Mouse (Mus musculus): ENCODE measurements around the gene Mllt1.

The Mllt1 gene

DNA sequence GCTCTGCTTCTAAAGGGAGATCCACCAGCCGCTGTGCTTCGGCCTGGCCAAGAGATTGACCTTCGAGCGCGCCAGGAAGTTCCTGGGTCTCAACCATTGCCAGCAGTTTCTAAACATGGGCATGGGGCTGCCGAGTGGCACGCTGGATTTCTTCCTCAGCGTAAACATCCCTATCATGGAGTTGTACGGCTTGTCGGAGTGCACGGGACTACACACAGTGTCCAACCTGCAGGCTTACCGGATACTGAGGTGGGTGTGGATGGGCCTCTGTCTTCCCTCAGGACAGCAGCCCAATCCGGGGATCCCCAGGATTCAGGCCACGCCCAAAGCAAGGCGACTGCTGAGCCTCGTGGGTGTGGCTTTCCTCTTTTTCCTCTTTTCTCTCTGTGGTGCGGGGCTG lies 51.6 kb downstream of the Mllt1 start:
- in situ Hi-C loops (cut with MboI, MseI): no loop called here

DNA sequence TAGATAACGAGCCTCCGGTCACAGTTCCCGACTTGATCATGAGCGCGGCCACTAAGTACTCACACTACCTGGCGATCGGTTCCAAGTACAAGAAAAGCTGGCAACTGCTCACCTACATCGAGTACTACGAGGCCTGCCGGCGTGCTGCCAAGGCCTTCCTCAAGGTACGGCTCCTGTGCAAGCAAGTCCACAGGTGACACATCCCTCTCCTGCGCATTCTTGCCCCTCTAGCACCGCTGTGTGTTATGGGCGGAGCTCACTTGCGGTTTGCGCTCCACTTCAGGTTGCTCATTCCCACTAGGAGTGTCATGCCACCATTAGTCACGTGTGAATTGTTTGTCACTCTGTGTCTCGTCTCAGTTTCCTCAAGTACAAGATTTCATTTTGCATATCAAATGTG lies 57.8 kb downstream of the Mllt1 start:
- in situ Hi-C loops (cut with MboI, MseI): no loop called here

DNA sequence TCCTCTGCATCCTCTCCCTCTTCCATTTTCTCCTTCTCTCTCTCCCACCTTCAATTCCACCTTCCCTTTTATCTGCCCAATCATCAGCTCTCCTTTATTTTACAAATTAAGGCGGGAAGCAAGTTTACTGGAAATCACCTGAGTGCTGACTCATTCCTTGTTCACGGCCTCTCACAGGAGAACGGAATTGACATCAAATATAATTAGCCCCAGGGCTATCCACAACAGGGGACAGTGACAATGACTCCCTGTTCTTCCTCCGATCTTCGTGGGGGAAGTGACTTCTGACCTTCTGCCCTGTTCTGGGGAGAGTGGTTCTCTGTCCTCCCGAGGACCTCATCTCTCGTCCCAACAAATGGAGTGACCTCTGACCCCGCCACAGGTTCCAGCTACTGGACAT lies 58.2 kb downstream of the Mllt1 start:
- in situ Hi-C loops (cut with MboI, MseI): no loop called here

DNA sequence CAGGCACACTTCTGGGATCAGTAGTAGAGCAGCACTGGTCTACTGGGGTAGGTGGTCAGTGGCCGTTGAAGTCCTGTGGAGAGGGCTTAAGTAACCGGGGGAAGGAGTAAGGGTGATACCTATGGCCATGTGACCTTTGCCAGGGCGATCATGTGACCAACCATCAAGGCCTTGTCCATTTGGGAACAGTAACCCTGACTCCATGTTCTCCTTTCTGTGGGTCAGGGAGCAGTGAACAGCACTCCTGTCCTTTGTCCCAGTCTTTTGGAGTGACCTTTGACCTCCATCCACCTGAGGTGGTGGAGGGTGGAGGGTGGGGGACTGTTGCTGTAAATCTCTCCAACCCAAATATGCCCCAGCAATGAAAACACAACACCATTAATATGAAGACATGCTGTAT lies 58.8 kb downstream of the Mllt1 start:
- in situ Hi-C loops (cut with MboI, MseI): no loop called here

DNA sequence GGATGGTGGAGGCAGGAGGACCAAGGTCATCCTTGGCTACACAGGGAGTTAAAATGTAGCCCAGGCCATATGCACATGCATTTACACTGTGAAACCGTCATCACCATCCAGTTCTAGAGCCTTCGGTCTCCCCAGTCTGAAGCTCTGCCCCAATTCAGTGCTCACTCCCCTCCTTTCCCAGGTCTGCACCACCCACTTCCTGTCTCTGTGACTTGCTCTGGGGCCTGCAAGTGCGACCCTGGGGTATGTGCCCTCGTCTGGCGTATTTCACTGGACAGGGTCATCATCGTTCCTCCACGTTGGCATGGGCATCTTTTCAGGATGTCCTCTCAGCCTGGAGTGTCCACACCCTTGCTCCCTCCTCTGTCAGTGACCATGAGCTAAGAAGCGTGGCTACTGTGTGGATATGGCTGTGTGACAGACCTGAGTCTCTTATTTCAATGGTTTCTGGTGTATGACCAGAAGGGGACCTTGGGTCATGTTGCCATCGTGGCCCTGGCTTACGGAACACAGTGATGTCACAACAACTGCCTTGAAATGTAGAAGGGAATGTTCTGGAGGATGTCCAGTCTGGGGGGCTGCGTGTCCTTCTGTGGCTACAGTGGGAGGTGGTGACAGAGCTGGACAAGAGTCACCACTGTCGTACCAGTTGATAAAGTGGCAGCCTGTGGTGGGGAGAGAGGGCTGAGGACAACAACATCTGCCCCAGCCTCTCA lies 60.1 kb downstream of the Mllt1 start, which contains the start of gene 1700061G19Rik:
Gene 1700061G19Rik, plus strand, starts transcription at position 542 of the 716 bp plus-strand sequence.
- in situ Hi-C loops (cut with MboI, MseI): no loop called here

DNA sequence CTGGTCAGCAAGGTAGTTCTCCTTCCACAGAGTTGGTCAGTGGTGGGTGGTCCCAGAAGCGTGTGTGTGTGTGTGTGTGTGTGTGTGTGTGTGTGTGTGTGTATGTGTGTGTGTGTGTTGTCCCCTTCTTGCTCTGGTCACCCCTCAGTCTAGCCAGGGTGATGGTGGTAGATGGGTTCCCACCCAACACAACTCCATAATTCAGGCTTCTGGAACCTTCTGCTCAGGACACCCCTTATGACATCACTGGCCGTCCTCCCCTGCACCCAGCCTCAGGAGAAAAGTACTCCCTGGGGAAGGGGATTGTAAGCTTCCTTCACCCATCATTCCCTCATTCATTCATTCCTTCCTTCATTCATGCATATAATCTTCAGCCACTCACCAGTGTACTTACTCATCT lies 61.0 kb downstream of the Mllt1 start, which contains the start of gene Acsbg2:
Gene Acsbg2, minus strand, starts transcription at position 211 of the 400 bp plus-strand sequence.
- in situ Hi-C loops (cut with MboI, MseI): no loop called here

DNA sequence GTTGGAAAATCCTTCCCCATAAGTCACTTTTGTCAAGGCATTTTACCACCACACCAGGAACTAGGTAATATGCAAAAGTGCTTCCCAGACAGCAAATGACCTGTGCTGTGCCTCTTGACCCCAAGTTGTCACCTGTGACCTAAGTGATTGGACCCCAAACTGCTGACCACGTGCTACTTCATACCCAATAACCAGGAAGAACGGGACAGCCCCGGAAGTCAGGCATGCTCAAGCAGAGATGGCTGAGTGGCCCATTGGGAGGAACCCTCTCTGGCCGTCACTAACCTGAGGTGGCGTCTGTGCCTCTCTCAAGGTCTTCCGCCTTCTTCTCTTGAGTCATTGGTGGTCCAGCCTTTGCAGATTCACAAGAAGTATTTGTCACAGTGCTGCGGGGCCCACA lies 62.7 kb downstream of the Mllt1 start:
- in situ Hi-C loops (cut with MboI, MseI): no loop called here

DNA sequence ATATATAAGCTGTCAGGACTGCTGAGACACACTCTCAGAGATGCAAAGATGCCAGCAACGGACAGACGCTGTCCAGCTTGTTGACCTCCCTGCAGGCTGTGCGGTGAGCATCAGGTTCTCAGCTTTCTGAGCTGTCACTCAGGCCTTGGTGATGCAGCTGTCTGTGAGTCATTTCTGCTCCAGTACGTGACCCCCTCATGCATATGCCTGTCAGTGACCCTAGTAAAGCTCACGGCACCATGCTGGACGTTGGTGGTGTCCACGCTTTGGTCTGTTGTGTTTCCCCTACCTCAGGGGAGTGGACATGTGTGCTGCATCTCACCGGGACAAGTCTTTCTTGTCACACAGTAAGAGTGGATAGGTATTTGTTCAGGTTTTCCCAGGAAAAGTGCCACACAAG lies 63.4 kb downstream of the Mllt1 start:
- in situ Hi-C loops (cut with MboI, MseI): no loop called here

DNA sequence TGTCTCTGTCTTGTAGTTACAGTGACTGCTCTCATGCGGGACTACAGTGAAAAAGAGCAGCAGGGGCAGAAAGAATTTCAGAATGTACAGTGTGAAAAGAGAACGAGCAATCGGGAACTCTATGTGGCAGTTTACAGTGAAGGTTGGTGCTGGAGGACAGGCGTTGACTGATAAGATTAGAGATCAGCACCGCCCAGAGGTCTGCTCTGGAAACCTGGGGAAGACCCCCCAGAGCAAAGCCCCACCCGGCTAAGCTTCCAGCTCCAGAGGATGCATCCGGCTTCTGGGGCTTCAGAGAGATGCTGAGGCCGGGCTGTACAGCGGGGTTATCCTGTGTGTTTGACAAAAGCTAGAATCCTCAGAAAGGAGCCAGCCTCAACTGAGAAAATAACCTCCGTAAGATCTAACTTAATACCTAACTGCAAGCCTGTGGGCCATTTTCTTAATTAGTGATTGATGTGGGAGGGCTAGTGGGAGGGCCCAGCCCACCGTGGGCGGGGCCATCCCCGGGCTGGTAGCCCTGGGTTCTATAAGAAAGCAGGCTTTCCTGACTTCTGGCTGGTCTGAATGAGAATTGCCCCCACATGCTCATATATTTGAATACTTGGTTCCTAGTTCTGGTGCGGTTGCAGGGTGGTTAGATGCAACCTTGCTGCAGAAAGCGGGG lies 64.8 kb downstream of the Mllt1 start:
- in situ Hi-C loops (cut with MboI, MseI): no loop called here

DNA sequence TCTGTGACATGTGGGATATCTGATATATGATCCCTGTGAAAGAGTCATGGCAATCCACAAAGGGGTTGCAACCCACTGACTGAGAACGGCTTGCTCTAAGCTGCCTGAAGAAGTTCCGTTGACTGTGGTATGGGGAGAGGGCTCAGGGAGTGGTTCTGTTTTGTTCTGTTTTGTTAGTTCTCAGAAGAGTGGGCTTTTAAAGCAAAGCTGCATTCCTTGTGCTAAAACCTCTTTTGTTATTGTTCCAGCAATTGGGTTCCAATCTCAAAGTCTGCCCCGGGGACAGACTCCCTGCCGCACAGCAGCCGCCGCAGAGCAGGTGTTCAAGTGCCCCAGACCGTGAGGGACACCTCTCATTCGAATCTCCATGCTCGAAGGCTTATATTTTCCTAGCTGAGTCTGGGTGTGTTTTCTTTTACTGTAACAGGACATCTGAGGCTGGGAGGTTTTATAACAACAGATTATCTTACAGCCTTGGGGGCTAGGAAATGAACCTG lies 65.7 kb downstream of the Mllt1 start:
- in situ Hi-C loops (cut with MboI, MseI): no loop called here

DNA sequence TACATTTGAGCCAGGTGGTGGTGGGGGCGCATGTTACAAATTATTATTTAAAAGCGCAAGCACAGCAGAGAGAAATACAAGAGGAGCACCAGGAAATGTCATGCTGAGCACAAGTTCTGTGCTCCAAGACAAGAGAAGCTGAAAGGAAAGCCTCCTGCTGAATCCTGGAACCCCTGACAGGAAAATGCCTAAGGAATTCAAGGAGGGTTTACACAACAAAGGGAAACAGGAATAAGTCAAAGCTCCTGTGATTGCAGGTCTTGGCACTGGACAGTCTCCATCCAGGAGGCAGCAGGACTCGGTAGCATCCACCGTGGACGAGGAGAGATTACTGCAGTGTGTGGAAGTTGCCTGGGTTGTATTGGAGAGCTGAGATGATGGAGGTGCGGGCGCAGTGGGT lies 69.1 kb downstream of the Mllt1 start:
- in situ Hi-C loops (cut with MboI, MseI): no loop called here

DNA sequence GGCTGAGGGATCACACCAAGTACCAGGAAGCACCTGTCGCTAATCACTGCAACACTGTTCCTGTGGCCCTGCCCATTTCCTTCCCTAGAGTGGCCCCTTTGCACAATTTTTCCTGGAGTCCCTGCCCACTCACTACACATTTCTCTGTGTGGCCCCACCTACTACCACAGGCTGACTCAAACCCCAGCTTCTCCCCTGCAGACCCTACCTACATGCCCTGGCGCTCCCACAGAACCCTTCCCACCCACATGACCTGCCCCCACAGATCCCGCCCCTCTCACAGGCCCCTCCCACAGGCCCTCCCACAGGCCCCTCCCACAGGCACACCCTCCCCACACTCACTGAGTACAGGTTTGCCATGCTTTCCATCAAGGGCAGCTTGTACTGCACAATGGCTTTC lies 74.0 kb downstream of the Mllt1 start:
- in situ Hi-C loops (cut with MboI, MseI): no loop called here

DNA sequence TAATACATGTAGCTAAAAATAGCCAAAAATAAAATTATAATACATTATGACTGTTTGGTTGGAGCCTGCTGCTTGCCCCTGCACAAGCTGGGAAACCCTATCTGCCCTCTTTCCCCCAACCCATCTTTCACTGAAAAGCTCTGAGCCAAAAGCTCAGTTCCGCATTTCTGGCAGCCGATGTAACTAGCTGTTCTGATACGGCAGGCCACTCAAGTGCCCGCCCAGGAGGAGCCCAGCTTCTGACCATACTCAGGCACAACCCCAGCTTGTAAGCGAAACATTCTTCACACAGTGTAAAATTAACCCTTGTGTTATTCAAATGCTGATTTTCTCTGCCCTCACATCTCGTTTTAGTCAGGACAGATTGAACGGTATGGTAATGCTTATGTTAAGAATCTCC lies 76.3 kb downstream of the Mllt1 start:
- in situ Hi-C loops (cut with MboI, MseI): no loop called here

DNA sequence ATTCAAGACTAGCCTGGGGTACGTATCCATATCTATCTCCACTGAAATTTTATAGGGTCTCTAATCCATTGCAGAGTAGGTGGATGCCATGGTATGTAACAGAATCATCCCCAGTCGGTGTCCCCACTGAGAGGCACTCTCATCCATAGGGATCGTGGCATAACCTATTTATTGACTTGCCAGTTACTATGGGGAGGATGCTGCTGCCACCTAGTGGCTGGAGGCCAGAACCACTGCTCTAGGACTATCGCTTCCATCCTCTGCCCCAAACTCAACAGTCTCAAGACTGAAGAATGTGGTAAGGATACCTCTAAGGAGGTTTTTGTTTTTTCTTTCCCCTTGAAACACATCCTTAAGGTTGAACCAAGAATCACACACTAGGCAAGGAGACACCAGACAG lies 77.0 kb downstream of the Mllt1 start:
- in situ Hi-C loops (cut with MboI, MseI): no loop called here

DNA sequence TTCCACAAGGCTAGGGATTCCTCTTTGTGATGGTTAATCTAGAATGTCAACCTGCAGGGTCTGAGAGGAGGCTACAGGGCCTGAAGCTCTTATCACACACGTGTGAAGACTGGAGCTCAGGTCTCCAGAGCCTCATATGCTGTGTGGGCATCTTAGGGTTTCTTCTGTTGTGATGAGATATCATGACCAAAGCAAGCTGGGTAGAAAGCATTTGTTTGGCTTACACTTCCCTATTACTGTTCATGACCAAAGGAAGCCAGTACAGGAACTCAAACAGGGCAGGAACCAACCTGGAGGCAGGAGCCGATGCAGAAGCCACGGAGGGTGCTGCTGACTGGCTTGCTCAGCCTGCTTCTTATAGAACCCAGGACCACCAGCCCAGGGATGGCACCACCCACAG lies 79.8 kb downstream of the Mllt1 start:
- in situ Hi-C loops (cut with MboI, MseI): no loop called here

DNA sequence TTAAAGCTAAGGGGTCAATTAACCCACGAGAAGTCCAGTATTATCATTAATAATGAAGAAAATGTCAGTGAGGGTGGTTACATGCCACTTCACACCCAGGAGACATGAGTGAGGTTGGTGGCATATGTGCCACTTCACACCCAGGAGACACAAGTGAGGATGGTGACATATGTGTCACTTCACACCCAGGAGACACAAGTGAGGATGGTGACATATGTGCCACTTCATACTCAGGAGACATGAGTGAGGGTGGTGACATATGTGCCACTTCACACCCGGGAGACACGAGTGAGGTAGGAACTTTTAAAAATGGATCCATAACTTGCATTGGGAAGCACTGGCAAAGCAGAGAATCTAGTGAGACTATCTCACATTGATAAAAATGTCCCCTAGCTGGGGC lies 84.0 kb downstream of the Mllt1 start:
- in situ Hi-C loops (cut with MboI, MseI): no loop called here

DNA sequence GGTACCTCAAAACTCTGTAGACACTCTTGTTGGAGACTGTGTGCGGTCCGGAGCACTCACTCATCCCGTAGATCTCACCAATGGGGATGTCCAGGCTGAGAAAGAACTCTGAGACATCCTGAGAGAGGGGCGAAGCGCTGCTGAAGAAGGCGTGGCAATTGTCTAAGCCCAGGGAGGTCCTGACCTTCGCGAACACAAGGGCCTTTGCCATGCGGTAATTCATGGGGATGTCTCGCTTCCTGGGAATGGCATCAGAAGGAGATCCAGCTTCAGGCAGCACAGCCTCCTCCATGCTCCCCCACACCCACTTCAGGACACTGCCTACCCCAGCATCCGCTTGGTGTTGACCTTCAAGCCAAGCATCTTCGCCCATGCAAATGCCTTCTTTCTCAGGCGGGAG lies 85.5 kb downstream of the Mllt1 start:
- in situ Hi-C loops (cut with MboI, MseI): loop anchor here in 1 of 2 experiments (5.0 kb wide), 1 partner anchor 42 kb away; no protein-coding TSS in a partner anchor

DNA sequence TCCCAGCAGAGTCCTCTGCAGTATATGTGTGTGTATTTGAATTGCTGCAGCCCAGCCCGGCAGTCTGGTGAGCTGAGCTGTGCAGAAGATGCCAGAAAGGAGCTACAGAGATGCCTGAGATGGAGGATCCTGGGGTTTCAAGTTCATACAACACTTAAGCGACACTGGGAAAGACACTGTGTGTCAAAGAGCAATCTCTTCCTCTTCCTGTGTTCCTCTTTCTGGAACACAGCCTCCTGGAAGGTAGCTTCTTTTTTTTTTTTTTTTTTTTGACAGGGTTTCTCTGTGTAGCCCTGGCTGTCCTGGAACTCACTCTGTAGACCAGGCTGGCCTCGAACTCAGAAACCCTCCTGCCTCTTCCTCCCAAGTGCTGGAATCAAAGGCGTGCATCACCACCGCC lies 86.4 kb downstream of the Mllt1 start:
- in situ Hi-C loops (cut with MboI, MseI): loop anchor here in 1 of 2 experiments (5.0 kb wide), 1 partner anchor 41 kb away; no protein-coding TSS in a partner anchor

DNA sequence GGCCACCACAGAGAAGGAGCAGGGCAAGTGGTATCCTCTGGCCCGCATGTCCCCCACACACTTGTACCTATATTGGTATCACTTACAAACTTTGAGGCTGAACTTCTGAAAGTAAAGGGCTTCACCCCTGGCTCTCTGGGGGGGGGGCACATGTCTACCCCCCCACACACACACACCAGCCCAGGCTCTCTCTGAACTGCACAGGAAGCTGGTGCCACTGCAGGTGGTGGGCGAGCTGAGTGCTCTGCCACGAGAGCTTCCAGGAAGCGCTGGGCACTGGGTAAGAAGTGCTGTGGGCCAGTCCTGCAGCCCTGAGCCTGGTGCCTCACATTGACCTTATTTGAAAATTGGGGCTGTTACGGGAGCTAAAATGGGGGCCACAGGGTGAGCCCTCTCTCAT lies 91.5 kb downstream of the Mllt1 start:
- in situ Hi-C loops (cut with MboI, MseI): no loop called here
